Mouse (Mus musculus) ovary, adult 18-20 months (tissue): ENCODE measurements around the gene Cgas.
A peak's percentile ranks its signal among the peaks of the same experiment; 100 is the strongest.

ENCODE experiments used
- DNase-seq: peaks from one replicate; pipeline ENCODE4 v3.0.0; 2022; ENCODE audit warnings: low spot score, mixed read lengths

Cgas gene

GRCm38 (mm10) chr9:78457026-78457425 is 14.0 kb upstream of the Cgas start:
- no peak for DNase-seq

GRCm38 (mm10) chr9:78451382-78451781 is 8.3 kb upstream of the Cgas start:
- DNase-seq, result no peak

- no peak for DNase-seq
These were observed 7.4 kb upstream of the Cgas start for GRCm38 (mm10) chr9:78450404-78450803.

GRCm38 (mm10) chr9:78447973-78448873 is 5.2 kb upstream of the Cgas start, which contains the start of the genes Mto1 and Gm17324:
TSS of gene Mto1 (plus strand) at chr9:78448208.
TSS of gene Gm17324 (minus strand) at chr9:78448786.
- peak; percentile 74 for DNase-seq

GRCm38 (mm10) chr9:78447606-78447972 is 4.6 kb upstream of the Cgas start:
- no peak for DNase-seq

GRCm38 (mm10) chr9:78442237-78442578 is 829 bp downstream of the Cgas start:
- no peak for DNase-seq

- no peak for DNase-seq
These were observed 3.6 kb downstream of the Cgas start for GRCm38 (mm10) chr9:78439426-78439825.

GRCm38 (mm10) chr9:78432471-78432870 is 10.6 kb downstream of the Cgas start:
- DNase-seq, result no peak

GRCm38 (mm10) chr9:78430486-78430885 is 12.6 kb downstream of the Cgas start:
- no peak for DNase-seq

- DNase-seq, result no peak
These were observed 13.5 kb downstream of the Cgas start for GRCm38 (mm10) chr9:78429551-78429950.

GRCm38 (mm10) chr9:78428870-78429432 is 14.1 kb downstream of the Cgas start:
- no peak for DNase-seq

GRCm38 (mm10) chr9:78428185-78428584 is 14.9 kb downstream of the Cgas start:
- DNase-seq, result no peak

GRCm38 (mm10) chr9:78427362-78427781 is 15.7 kb downstream of the Cgas start:
- no peak for DNase-seq

GRCm38 (mm10) chr9:78401596-78401995 is 41.4 kb downstream of the Cgas start:
- no peak for DNase-seq

GRCm38 (mm10) chr9:78400570-78400969 is 42.5 kb downstream of the Cgas start:
- DNase-seq, result no peak

GRCm38 (mm10) chr9:78396517-78396916 is 46.5 kb downstream of the Cgas start:
- DNase-seq, result no peak

GRCm38 (mm10) chr9:78395630-78396351 is 47.2 kb downstream of the Cgas start, which contains the start of gene Ddx43:
TSS of gene Ddx43 (plus strand) at chr9:78395777.
- DNase-seq, result no peak

- DNase-seq, result no peak
These were observed 47.8 kb downstream of the Cgas start for GRCm38 (mm10) chr9:78395244-78395629.

GRCm38 (mm10) chr9:78394602-78395001 is 48.4 kb downstream of the Cgas start:
- DNase-seq, result no peak

- DNase-seq, result no peak
These were observed 49.3 kb downstream of the Cgas start for GRCm38 (mm10) chr9:78393741-78394140.

GRCm38 (mm10) chr9:78389981-78390380 is 53.1 kb downstream of the Cgas start:
- no peak for DNase-seq

- no peak for DNase-seq
These were observed 56.1 kb downstream of the Cgas start for GRCm38 (mm10) chr9:78386947-78387346.

- DNase-seq, result no peak
These were observed 57.1 kb downstream of the Cgas start for GRCm38 (mm10) chr9:78385893-78386292.
